Mouse (Mus musculus) spleen, postnatal 10 days (tissue): ENCODE measurements around the gene Kif22.

Source experiments
- DNase-seq, 2 experiments: peaks; one replicate each; pipeline ENCODE4 v3.0.0; 2021 to 2022; ENCODE audit warnings: low spot score in 2 of 2

Kif22 gene

DNA sequence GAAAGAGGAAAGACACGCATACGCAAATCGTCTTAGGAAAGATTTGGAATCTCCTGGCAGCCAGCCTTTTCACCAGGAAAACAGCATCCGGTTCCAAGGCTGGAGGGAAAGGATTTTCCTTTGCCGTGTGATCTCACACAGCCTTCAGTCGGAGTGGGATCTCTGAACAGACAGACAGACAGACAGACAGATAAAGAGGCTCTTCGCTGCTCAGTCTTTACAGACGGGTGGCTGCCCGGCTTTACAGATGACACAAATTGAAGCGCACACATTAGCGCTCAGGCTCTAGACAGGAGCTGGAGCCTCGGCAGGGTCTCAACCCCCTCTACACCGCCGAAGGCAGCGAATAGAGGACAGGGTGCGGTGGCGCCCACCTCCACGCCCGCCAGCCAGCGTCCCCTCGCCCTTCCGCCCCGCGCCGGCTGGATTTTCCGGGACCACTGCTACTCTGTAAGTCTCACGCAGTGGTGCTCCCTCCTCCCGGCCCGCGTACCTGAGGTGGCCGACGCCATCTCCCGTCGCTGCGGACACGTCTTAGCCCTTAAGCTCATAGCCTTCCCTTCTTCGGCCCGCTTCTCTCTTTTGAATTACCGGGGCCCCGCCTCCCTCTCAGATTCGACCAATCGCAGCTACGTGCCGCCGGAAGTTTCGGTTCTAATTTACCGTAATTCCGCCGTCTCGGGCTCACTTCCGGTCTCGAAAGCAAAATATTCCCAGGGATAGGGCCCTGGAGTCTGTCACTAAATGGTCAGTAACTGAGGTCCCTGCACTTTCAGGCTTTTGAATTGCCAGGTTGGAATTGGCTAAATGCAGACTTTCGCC lies at the start of gene Kif22:
TSS of gene Kif22 (minus strand) at position 621 of the 822 bp plus-strand sequence.
- peak; percentile 94 for DNase-seq

DNA sequence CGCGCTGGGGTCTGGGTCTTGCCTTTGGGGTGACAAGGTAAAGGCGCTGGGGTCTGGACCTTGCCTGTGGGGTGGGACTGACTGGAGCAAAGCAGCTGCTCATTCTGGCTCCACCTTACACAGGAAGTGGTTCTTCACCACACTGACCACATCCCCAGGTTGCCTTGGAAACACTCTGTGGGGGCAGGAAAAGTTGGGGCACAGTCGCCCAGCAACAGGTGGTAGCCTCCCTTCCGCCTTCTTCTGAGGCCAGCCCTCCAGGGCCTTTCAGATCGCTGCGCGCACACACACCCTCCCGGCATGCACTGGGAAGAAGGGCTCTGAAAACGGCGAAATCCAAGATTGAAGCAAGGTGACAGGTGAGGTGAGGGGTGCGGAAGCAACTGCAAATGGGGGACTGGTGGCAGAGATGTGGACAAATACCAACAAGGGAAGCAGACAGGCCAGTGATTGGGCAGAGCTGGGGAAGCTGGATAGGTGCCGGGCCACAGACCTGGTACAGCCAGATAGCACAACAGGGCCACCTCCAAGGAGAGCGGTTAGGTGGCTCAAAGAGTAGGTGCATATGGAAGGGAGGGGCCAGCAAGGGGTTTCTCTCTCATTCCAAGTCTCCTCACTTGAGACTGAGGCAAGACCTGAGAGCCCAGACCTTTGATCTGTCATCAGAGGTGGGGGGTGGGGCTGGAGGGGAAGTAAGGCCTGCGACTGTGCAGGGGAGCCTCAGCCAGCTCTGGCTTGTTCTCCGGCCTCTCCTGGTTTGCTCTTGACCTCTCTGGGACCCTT lies 49.0 kb upstream of the Kif22 start, which contains the start of gene AI467606:
TSS of gene AI467606 (plus strand) at position 246 of the 783 bp plus-strand sequence.
- peak; percentile 83 to 91 for DNase-seq

DNA sequence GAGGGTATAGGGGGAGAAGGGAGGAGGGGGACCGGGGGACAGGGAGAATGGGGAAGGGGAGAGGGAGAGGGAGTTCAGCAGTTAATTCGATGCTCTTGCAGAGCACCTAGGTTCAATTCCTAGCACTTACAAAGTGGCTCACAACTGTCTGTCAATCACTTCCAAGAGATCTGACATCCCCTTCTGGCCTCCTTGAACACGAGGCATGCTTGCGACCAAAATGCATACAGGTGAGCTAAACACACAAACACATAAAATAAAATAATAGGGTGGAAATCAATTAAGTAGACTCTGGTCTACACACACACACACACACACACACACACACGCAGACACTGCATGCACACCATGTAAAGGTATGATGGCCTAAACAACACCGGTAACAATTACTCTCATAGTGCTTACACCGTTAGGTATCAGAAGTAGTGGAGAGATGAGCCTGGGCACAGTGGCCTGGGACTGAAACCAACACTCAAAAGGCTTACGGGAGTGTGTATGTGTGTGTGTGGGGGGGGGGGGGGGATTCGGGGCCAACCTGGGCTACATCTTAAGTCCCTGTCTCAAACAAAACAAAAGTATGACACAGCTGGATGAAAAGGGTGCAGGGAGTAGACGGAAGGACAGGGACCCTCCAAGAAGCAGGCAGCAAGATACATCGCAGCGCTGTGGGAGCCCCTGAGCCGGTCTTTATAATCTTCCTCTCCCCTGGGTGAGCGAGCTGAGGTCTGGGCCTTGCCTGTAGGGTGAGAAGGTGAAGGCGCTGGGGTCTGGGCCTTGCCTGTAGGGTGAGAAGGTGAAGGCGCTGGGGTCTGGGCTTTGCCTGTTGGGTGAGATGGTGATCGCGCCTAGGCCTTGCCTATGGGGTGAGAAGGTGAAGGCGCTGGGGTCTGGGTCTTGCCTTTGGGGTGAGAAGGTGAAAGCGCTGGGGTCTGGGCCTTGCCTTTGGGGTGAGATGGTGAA lies 48.2 kb upstream of the Kif22 start:
- peak in 1 of 2 experiments; percentile 64 for DNase-seq

DNA sequence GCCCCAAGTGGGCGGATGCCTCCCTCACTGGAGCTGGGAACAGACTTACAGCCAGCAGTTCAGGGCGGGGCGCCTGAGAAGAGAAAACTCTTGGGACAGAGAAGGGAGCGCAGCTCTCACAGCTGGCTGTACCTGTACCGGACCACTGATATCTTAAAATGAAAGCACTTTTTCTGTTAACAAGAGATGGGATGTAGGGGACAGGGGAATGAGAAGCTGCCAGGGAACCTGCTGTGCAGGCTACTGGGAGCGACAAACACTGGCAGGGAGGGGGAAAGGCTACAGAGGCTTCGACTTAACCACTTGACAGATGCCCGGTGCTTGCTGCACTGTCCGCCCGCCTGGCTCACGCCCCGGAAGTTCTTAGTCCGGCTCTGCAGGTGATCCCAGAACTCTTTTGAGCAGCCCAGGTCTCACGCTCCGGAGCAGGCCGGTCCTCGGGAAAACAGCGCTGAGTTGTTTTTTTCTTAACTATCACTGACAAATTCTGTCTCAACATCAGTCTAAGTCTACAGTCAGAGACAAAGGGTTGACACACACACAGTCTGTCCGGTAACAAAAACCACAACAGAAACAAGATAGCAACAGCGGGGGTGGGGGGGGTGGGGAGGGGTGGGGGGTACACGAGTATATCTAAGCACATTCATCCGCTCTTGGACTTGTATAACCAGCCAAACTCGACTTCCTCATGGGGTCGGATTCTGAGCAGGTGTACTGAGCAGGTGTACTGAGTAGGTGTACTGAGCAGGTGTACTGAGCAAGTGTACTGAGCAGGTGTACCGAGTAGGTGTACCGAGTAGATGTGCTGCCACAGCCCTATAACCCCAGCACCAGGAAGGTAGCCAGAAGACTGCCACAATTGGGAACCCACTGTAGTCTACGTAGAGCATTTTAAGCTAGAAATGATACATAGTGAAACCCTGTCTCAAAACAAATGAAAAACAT lies 46.9 kb upstream of the Kif22 start:
- peak; percentile 71 to 73 for DNase-seq

DNA sequence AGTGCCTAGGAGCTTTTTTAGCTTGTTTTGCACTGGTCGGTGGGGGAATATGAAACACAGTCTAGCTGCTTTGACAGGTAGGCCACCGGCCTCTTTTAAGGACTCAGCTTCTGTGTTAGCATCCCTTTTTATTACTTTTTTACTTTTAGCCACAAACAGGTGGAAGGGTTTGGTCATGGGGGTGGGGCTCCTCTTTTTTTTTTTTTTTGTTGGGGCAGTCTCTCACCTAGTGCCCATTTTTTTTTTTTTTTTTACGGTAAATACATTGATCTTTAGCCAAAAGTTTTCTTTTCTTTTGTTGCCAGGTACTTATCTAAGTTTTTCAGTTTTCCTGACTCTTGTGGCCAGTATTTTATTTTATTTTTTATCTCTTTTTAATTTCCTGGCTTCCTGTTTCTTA lies 45.8 kb upstream of the Kif22 start:
- no peak for DNase-seq

DNA sequence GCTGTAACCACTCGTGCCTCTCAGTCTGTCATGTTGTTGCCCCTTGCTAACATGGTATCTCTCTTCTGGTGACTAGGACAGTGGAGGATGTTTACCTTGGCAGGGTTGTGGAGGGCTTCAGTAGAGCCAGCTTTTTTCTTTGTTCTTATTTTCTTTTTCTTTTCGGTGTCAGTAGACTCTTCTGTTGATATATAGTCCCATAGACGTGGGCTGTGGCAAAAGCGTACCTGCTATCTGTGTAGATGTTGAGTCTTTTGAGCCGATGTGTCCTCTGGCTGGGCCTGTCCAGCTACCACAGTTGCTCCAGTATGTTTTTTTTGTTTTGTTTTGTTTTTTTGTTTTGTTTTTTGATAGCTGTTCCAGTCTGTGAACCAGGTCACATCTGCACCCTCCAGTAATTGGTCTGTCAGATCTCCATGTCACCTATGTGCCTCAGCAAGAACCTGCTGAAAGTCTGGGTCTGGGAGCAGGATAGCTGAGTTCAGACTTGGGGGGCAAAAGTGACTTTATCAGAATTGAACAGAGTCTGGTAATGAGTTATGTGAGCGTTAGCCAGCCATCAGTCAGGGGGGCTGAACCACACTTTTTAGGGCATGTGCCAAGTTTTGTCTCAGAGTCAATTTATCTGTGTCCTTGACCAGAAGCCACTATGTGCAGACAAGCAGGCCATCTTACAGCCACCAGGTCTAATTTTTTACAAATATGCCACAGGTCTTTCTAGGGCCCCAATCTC lies 45.2 kb upstream of the Kif22 start, which contains the start of gene Zg16:
TSS of gene Zg16 (minus strand) at position 51 of the 733 bp plus-strand sequence.
- DNase-seq = peak in 1 of 2 experiments; percentile 42

DNA sequence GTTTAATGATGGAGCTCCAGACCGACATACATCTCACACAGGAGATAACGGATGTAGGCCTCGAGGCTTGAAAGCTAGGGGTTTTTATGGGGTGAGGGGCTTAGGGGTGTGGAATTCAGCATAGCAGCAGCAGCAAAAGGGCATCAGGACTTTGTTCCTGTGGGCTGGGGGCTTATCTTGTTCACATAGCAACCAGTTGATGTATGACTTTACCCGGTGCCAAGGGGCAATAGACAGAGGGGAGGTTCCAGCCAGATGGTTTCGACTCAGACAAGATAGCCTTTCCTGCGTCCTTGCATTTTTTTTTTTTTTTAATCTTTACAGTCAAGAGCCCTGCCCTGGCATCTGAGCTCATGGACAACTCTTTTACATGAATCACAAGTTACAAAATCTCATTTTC lies 43.5 kb upstream of the Kif22 start:
- peak in 1 of 2 experiments; percentile 35 for DNase-seq

DNA sequence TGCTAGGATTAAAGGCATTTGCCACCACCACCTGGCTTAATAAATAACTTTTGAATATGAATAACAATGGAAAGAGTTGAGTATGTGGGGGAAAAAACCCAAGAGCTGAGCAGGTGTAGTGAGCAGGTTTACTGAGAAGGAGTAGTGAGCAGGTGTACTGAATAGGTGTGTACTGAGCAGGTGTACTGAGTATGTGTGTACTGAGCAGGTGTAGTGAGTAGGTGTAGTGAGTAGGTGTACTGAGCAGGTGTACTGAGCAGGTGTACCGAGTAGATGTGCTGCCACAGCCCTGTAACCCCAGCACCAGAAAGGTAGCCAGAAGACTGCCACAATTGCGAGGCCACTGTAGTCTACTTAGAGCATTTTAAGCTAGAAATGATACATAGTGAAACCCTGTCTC lies 42.5 kb upstream of the Kif22 start:
- DNase-seq = no peak

DNA sequence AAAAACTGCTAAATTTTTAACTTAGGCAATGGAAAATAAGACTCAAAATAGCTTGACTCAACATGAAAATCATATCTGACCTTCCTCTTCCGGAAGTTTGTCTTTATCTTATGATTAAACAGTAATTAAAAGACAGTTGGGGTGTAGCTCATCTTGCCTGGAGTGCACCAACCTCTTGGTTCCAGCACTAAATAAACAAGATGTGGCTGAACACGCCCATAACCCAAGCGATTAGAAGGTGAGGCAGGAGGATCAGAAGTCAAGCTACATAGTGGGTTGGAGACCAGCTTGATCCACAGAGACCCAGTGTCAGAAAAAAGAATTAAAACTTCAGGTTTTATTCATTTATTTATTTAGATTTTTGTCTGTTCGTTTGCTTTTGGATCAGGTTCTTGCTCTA lies 41.4 kb upstream of the Kif22 start:
- no peak for DNase-seq

DNA sequence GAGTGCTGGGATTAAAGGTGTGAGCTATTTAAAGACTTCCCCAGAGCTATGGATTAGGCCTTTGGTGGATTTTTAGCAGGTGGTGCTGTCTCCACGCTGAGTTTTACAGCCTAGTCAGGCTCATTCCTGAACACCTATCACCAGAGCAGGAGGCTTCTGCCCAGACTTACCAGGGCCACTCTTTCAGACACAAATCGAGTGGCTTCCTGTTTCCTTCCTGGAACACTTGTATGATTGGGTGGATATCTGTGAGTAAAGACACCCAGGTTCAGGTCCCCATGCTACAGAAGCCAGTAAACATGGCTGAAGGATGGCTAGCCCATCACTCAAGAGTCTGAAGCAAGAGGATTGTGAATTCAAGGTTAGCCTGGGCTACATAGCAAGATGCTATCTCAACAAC lies 40.7 kb upstream of the Kif22 start:
- DNase-seq = no peak

DNA sequence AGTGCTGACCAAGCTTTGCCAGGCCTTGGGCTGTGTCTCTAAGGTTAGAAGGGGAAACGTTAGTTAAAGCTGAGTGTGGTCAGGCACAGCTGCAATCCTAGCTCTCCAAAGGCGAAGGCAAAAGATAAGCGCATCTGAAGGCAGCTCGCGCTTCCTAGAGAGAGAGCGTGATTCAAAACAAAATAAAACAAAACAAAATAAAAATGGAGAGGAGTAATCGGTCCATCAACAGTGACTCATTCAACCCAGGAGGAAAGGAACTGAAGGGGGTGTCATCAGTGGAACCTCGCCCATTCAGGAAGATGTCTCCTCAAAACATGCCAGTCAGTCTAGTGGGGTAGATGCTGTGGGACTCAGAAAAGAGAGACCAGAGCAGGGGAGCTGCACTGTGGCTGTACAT lies 40.0 kb upstream of the Kif22 start:
- no peak for DNase-seq

DNA sequence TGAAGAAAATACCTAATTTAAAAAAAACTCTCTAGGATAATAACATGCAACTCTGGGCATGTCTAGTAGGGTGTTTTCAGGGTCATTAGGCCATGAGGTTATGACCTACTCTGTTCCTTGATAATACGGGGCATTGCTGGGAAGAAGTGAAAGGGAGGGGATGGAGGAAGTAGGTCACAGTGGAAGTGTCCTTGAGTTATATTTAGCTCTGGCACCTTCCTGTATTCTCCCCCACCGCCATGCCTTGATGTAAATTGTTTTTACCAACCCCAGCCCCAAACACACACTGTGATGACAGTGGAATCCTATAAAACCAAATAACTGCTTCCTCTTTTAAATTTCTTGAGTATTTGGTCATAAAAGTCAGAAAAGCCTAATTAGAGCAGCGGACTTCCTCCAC lies 37.8 kb upstream of the Kif22 start:
- no peak for DNase-seq

DNA sequence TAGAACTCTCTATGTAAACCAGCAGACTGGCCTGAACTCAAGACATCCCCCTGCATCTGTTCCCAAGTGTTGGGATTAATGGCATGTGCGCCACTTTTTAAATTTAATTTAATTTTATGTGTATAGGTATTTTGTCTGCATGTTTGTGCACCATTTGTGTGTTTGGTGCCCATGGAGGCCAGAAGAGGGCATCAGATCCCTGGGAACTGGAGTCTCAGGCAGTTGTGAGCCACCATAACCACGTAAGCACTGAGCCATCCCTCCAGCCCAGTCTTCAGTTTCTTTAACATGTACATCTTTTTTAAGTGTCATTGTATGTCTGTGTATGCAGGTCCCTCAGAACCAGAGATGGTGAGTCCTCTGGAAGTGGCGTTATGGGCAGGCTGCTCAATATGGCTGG lies 35.4 kb upstream of the Kif22 start:
- DNase-seq = peak in 1 of 2 experiments; percentile 17

DNA sequence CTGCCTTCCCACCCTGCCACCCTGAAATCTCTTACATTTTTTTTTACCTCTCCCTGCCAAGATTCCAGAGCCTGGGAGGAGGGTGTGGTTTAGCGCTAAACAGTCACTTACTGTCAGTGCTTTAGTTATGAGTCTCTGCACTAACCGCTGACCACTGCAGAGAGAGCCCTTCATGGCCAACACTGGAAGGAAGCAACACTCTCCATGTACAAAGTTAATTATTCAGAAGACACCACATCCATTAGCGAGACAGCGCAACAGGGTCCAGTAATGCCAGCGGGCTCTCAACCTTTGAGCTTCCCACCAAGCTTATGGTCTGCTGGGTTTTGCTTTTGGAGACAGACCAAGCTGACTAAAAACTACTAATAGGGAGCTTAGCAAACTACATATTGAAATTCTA lies 33.9 kb upstream of the Kif22 start:
- no peak for DNase-seq

DNA sequence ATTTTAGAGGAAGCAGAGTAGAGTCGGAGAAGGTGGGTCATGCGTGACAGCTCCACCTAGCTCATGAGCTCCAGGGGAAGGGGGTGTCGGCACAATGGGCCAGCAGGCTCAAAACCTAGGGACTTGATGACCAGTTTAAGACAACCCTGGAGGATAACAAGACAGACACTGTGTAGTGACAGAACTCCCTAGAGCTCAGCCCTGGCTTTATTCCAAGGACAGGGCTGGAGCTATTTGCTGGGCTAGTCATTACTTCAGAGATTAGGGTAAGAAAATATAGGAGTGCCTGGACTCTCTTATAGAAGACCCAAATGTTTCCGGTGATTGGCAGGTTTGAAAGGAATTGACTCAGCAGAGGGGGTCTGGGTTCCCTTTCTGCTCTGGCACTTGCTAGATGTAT lies 30.9 kb upstream of the Kif22 start:
- no peak for DNase-seq

DNA sequence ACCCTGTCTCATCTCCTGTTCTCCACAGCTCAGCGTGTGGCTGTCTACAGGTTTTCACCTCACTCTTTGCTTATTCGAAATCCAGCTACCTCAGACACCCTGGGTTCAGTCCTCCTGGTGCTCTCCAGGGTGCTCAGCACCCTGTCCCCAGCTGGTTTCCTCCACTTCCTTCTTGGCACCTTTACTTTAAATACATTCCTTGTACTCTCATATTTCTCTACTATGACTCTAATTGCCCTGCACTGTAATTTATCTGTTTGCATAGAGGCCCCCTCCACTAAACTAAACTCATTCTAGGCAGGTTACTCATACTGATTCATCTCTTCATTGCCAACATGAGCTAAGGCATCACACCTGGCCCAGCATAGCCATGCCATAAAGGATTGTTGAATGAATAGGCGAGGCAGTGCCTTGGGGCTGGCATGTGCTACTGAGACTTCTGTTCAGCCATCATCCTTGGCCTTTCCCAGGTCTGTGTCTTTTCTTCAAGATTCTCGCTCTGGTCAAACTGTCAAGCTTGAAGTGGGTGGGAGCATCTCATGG lies 28.7 kb upstream of the Kif22 start:
- DNase-seq = no peak

DNA sequence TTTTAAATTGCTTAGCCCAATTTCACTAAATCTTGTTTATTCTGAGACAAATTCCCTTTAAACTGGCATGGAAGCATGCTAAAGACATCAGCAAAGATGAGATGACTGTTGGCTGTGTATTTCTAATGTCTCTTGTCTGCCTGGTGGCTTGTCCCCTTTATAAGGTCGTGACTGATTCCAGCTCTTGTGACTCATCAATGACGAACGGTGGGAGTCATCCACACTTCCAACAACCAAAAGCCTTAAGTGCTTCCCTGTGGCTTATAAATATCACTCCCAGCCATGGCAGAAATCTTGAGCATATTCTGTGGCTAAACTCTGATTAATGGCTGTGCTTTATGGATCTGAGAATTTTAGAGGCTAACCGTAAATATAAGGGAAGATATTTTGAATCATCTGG lies 24.0 kb upstream of the Kif22 start:
- no peak for DNase-seq

DNA sequence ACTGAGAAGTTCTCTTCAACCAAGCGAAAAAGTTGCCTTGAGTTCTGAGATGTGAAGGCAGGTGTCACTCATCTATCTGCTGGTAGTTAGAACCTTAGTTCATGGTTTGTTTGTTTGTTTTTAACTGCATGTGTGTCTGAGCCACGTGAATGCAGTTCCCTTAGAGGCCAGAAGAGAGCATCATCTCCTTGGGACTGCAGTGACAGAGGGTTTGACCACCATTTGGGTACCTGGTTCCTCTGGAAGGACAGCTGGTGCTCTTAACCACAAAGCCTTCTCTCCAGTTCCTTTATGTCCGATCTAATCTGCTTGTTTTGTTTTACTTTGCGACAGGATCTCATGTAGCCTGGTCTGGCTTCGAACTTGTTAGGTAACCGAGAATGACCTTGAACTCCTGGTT lies 23.3 kb upstream of the Kif22 start:
- no peak for DNase-seq

DNA sequence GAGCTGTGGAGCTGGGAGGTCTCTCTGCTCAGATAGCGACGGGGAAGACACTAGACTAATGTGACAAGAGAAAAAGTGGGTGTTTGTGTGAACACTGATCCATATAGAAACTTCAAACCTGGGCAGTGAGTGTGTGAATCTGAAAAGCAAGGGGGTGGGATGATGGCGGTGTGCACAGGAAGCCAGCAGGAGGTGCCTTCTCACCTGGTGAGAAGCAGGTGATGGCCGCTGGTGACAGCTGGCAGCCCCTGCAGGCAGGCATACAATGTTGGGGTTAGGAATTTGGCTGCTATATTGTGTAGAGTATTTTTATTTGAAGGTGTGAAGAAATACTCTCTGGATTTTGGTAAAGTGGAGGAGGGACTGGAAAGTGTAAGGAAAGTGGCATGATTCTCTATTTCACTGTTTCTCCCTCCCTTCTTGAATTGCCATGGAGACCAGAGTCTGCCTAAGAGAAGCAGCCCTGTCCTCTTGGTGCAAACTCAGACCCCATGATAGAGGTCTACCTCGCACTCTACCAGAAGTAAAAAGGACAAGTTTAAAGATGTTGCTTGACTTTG lies 12.8 kb upstream of the Kif22 start:
- no peak for DNase-seq
